Mouse (Mus musculus) cerebral cortex, adult 2 months (tissue): ENCODE results near the gene Ccdc92.

Experiments
- WGBS: fragments of 180-500 bp; shearing (Covaris S2); methylation state at CpG from one replicate; pipeline ENCODE4 v1.1.7; 2018; 5-methylcytosine and 5-hydroxymethylcytosine counted together

Gene Ccdc92

GRCm38 (mm10) chr5:124860013-124860412 is 2.2 kb downstream of the Ccdc92 start:
- WGBS: 13% methylated on average over 5 of the region's 5 CpGs

GRCm38 (mm10) chr5:124854202-124854601 is 8.0 kb downstream of the Ccdc92 start:
- 92% methylated on average over 4 of the region's 4 CpGs for WGBS

- WGBS: 58% methylated on average over 2 of the region's 2 CpGs
These were observed 9.1 kb downstream of the Ccdc92 start for GRCm38 (mm10) chr5:124853079-124853478.

DNA sequence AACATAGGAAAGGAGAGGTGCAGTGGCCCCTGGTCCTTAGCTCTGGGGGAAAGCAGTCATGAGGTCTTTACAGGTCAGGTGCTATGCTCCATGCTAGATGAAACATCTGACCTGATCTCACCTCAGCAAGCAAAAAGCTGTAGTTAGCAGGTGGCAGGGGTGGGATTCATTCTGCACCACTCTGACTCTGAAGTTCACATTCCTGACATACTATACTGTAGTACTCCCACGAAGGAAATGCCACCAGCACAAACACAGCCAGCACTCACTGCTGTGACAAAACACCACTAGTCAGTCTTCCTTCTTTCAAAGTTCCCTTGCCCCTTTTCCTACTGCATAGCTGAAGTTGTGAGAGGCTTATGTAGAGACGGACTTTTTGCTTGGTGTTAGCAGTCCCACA is 9.9 kb downstream of the Ccdc92 start:
- WGBS: 30% methylated on average over 2 of the region's 2 CpGs

- WGBS: 47% methylated on average over 4 of the region's 4 CpGs
These were observed 10.7 kb downstream of the Ccdc92 start for GRCm38 (mm10) chr5:124851572-124851971.

DNA sequence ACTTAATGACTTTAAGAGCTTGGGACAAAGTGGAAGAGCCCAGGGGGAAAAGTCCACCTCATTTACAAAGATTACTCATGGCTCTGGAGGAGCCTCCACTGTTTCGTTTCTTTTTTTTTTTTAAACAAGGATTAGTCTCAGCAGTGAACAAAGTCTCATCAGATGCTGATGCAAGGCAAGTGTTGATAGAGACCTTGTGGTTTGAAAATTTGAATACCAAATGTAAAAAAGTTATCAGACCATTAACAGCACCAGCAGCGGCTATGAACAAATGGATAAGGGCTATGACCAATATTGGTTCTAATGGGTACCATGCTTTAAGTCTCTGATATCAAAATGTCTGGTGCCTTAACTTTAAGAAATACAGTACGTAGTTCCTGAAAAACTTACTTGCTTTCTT is 13.2 kb downstream of the Ccdc92 start:
- 75% methylated on average over 3 of the region's 3 CpGs for WGBS

DNA sequence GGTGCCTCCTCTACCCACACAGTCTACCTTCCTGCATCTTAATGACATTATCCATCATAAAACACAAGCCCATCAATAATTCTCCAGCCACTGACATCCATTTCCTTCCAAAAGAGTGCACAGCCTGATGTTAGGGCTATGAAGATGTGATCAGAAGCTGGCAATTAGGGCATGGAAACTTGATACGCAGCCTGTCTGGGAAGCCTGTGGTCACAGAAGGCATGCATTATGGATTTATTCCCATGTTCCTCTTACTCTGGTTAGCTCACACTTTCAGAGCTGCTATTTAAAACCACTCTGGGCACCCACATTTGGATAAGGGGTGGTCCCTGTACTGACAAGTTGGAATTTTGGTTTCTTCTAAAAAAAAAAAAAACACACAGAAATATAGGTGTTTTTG is 15.2 kb downstream of the Ccdc92 start:
- 48% methylated on average over 1 of the region's 1 CpGs for WGBS

DNA sequence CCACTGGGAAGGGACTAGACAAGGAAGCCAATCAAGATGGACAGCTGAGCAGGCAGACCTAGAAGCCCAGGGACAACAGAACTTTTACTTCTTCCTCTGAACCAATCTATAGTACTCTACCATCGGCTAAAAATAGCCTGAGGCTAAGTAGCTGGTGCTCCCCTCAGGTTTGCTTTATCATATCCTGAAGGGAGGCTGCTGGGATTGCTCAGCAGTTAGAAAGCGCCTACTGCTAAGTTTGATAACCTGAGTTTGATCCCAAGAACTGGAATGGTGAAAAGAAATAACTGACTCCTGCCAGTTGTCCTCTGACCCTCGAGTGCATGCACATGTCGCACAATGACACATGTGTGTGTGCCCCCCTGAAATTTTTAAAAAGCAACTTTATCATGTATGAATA is 17.3 kb downstream of the Ccdc92 start:
- 76% methylated on average over 4 of the region's 4 CpGs for WGBS

DNA sequence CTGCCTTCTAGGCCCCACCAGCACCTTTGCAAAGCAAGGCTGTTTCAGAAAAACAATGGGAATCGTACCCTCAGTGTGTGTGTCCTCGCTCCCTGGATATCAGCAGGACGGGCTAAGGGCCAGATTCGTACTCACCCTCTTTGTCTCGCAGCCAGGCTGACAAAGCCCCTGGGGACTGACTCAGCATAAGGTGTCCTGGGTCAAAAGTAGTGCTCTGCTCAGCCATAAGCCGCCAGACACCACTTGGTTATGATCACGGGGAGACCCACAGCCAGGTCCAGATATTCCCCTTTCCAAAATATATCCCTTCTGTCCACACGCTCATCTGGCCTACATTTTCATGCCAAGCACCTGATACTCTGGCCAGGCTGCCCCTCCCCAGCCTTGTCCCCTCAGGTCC is 18.8 kb downstream of the Ccdc92 start:
- WGBS: 80% methylated on average over 8 of the region's 8 CpGs

DNA sequence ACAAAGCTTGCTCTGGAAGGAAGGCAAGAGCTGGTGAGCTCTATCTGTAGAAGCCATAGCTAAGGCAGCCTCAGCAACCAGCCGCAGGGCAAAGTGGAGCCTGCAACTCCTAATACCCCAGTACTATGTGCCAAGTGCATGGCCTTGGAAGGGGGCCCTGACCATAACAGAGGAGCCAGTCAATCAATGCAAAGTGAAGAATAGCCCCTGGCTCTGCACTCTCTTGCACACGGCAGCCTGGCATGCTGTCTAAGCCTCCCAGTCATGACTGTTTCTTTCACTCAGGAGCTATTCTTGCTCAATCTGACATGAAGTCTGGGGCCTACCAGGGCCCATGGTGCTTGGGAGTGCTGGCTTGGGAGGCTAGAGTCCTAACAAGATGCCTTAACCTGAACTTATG is 21.6 kb downstream of the Ccdc92 start:
- 55% methylated on average over 2 of the region's 2 CpGs for WGBS

DNA sequence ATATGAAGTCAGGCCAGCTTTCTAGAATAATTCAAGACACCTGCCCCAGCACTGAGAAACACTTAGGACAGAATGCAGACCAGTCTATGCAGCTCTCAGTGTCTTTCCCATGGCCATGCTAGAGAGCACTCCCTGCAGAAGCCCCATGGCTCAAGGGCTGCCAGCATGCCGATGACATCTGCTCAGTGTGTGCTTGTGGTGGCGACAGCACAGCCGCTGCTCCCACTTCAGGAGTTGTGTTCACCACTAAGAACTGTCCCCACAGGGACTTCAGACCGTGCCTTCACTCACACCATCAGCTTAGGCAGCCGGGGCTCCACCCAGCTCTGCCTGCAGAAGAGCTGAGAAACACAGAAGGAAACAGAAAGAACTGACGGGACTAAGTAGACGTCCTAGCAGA is 22.0 kb downstream of the Ccdc92 start:
- 38% methylated on average over 7 of the region's 7 CpGs for WGBS

GRCm38 (mm10) chr5:124836621-124837020 is 25.6 kb downstream of the Ccdc92 start:
- WGBS: 35% methylated on average over 4 of the region's 4 CpGs

GRCm38 (mm10) chr5:124836075-124836474 is 26.1 kb downstream of the Ccdc92 start:
- 80% methylated on average over 10 of the region's 10 CpGs for WGBS

- 63% methylated on average over 15 of the region's 15 CpGs for WGBS
These were observed 27.0 kb downstream of the Ccdc92 start for GRCm38 (mm10) chr5:124835218-124835617.

- WGBS: 82% methylated on average over 12 of the region's 12 CpGs
These were observed 31.9 kb downstream of the Ccdc92 start for GRCm38 (mm10) chr5:124830331-124830730.

DNA sequence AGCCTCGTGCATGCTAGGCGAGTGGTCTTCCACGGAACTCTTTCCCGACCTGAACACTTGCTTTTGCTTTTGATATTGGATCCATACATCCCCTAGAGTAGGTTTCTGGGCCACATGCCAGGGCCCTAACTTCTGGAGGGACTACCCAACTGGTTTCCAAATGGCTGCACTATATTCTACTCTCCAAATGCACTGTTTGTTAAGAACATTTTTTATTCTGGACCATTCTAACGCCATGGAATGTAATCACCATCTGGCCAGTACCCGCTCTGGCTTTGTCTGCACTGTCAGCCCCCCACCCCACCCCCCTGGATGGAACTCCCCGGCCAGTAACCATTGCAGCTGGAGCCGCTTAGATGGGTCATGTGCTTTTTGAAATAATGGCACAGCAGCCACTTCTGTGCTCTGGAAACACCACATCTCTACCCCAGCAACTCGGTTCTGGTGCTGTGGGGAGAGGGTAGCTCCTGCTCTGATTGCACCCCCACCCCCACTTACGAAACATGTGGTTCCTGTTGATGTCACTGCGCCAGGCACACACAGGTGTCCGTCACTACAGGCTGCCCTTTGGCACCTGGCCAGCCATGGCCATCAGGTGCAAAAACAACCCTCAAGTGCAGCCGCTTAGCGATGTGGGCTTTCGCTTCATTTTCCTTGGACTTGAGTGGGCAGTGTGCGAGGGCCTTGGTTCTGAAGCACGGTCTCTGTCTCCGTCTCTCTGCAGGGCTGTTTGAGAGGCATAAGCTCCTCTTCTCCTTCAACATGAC is 39.9 kb downstream of the Ccdc92 start:
- 57% methylated on average over 18 of the region's 18 CpGs for WGBS

GRCm38 (mm10) chr5:124817050-124817449 is 45.2 kb downstream of the Ccdc92 start:
- WGBS: 86% methylated on average over 15 of the region's 15 CpGs

DNA sequence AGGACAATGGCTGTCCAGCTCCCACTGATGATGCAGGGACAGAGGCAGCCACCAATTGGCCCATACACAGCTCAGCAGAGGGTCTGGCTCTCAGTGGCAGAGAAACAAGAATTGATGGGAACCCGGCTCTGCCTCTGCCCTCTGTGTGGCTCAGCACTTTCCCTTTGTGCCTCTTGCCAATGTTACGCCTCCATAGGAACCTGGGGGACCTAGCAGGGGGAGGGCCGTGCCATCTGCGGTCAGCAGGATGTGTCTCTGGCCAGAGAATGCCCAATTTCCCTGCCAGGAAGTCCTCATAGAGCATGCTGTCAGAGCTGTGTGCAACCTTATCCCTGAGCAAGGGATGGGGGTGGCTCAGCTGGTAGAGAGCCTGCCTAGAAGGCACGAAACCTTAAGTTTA is 47.4 kb downstream of the Ccdc92 start:
- WGBS: 56% methylated on average over 5 of the region's 5 CpGs

- 90% methylated on average over 12 of the region's 12 CpGs for WGBS
These were observed 49.8 kb downstream of the Ccdc92 start for GRCm38 (mm10) chr5:124812466-124812865.

- WGBS: 49% methylated on average over 4 of the region's 4 CpGs
These were observed 52.4 kb downstream of the Ccdc92 start for GRCm38 (mm10) chr5:124809708-124810366.

- WGBS: 95% methylated on average over 7 of the region's 7 CpGs
These were observed 70.1 kb downstream of the Ccdc92 start for GRCm38 (mm10) chr5:124792112-124792511.

- WGBS: 82% methylated on average over 7 of the region's 7 CpGs
These were observed 76.6 kb downstream of the Ccdc92 start for GRCm38 (mm10) chr5:124785650-124786049.
